Mouse (Mus musculus): ENCODE results near the gene Smco3. TPM values are rescaled to one million over a fixed set of nuclear protein-coding genes. Genes with fewer than 3 reads are reported as not detected.

Smco3 gene
- polyA plus RNA-seq, 1 experiment from 2014 or later, result 0.63 TPM

GRCm38 (mm10) chr6:136795850-136796249, 39.4 kb downstream of the Smco3 start:
- Histone ChIP-seq H3K9ac (ENCODE audit: low read length) (no peak overlapping the region), H3K4me2 (replicated peaks; ENCODE audit: low read depth) (no peak overlapping the region), H3K4me3 (ENCODE audit: low read depth, low read length) (no peak overlapping the region), H3K27me3 (ENCODE audit: control insufficient read depth, insufficient read depth, low read length) (no peaks in the 10 kb centered on the region), H3K9me3 (ENCODE audit: control insufficient read depth, low read length) (no peaks in the 10 kb centered on the region), H3K36me3 (ENCODE audit: control insufficient read depth, insufficient read depth, low read length) (no peaks in the 10 kb centered on the region), H3K27ac (replicated peaks) (no peak overlapping the region), H3K4me1 (replicated peaks; ENCODE audit: control insufficient read depth, insufficient read depth) (no peaks in the 10 kb centered on the region)
- ATAC-seq (ENCODE audit: low FRiP score, low TSS enrichment) (no peak), DNase-seq (ENCODE audit: low spot score) (no peak)
- TF ChIP-seq CTCF (IDR thresholded peaks at IDR 0.05; ENCODE audit: low read depth), result no peak
- TF ChIP-seq EP300 (optimal IDR thresholded peaks at IDR 0.05), result no peak
- WGBS, result 55% methylated on average over 6 of the region's 6 CpGs

DNA sequence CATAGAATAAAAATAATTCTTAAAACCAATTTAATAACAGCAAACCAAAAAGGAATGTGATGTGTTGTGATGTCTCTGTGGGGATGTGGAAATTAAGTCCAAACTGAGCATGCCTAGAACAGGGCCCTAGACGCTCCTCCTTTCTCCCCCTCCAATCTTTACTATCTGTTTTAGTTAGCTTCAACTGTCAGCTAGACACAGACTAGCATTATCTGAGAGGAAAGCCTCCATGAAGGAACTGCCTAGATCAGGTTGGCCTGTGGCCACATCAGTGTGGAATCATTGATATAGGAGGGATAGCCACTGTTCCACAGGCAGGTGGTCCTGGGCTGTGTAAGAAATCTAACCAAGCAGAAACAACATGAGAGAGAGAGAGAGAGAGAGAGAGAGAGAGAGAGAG, 40.1 kb downstream of the Smco3 start:
- 63% methylated on average over 1 of the region's 1 CpGs for WGBS
- Histone ChIP-seq H3K27me3 (ENCODE audit: control insufficient read depth, insufficient read depth, low read length) (no peaks in the 10 kb centered on the region), H3K9me3 (ENCODE audit: control insufficient read depth, low read length) (no peaks in the 10 kb centered on the region), H3K4me2 (replicated peaks; ENCODE audit: low read depth) (no peak overlapping the region), H3K36me3 (ENCODE audit: control insufficient read depth, insufficient read depth, low read length) (no peaks in the 10 kb centered on the region), H3K4me1 (replicated peaks; ENCODE audit: control insufficient read depth, insufficient read depth) (no peaks in the 10 kb centered on the region), H3K4me3 (ENCODE audit: low read depth, low read length) (no peak overlapping the region), H3K9ac (ENCODE audit: low read length) (no peak overlapping the region), H3K27ac (replicated peaks) (no peak overlapping the region)
- ATAC-seq (ENCODE audit: low FRiP score, low TSS enrichment), result no peak
- TF ChIP-seq CTCF (IDR thresholded peaks at IDR 0.05; ENCODE audit: low read depth) (no peak), EP300 (optimal IDR thresholded peaks at IDR 0.05) (no peak)
- DNase-seq (ENCODE audit: low spot score), result no peak

GRCm38 (mm10) chr6:136793831-136794525, 41.3 kb downstream of the Smco3 start:
- no peak for TF ChIP-seq EP300 (optimal IDR thresholded peaks at IDR 0.05)
- TF ChIP-seq CTCF (IDR thresholded peaks at IDR 0.05; ENCODE audit: low read depth), result no peak
- H3K4me2 ChIP-seq (replicated peaks; ENCODE audit: low read depth), result peak overlapping the region; percentile 62
- H3K27ac ChIP-seq (replicated peaks), result no peak overlapping the region
- H3K4me3 ChIP-seq (ENCODE audit: low read depth, low read length), result peak overlapping the region; percentile 35
- ATAC-seq (ENCODE audit: low FRiP score, low TSS enrichment), result 0 out of 2 replicates have a peak, but pooled peaks have one; percentile 25
- WGBS, result 3% methylated on average over 20 of the region's 24 CpGs
- H3K9me3 ChIP-seq (ENCODE audit: control insufficient read depth, low read length), result no peaks in the 10 kb centered on the region
- H3K4me1 ChIP-seq (replicated peaks; ENCODE audit: control insufficient read depth, insufficient read depth), result no peaks in the 10 kb centered on the region; the same call in 1 of the 2 replicates
- no peaks in the 10 kb centered on the region for H3K36me3 ChIP-seq (ENCODE audit: control insufficient read depth, insufficient read depth, low read length)
- no peaks in the 10 kb centered on the region for H3K27me3 ChIP-seq (ENCODE audit: control insufficient read depth, insufficient read depth, low read length)
- H3K9ac ChIP-seq (ENCODE audit: low read length), result peak overlapping the region; percentile 59
- DNase-seq (ENCODE audit: low spot score), result peak; percentile 53

GRCm38 (mm10) chr6:136792884-136793758, 42.1 kb downstream of the Smco3 start:
- no peaks in the 10 kb centered on the region; the same call in 1 of the 2 replicates for H3K4me1 ChIP-seq (replicated peaks; ENCODE audit: control insufficient read depth, insufficient read depth)
- H3K9ac ChIP-seq (ENCODE audit: low read length), result peak overlapping the region; percentile 59; the same call in 1 of the 2 replicates
- H3K4me2 ChIP-seq (replicated peaks; ENCODE audit: low read depth), result peak overlapping the region; percentile 62
- no peaks in the 10 kb centered on the region for H3K9me3 ChIP-seq (ENCODE audit: control insufficient read depth, low read length)
- no peak for DNase-seq (ENCODE audit: low spot score)
- ATAC-seq (ENCODE audit: low FRiP score, low TSS enrichment), result no peak
- TF ChIP-seq CTCF (IDR thresholded peaks at IDR 0.05; ENCODE audit: low read depth) (no peak), EP300 (optimal IDR thresholded peaks at IDR 0.05) (no peak)
- H3K36me3 ChIP-seq (ENCODE audit: control insufficient read depth, insufficient read depth, low read length), result no peaks in the 10 kb centered on the region
- H3K27me3 ChIP-seq (ENCODE audit: control insufficient read depth, insufficient read depth, low read length), result no peaks in the 10 kb centered on the region
- WGBS, result 42% methylated on average over 16 of the region's 16 CpGs
- H3K27ac ChIP-seq (replicated peaks), result no peak overlapping the region
- H3K4me3 ChIP-seq (ENCODE audit: low read depth, low read length), result peak overlapping the region; percentile 35

DNA sequence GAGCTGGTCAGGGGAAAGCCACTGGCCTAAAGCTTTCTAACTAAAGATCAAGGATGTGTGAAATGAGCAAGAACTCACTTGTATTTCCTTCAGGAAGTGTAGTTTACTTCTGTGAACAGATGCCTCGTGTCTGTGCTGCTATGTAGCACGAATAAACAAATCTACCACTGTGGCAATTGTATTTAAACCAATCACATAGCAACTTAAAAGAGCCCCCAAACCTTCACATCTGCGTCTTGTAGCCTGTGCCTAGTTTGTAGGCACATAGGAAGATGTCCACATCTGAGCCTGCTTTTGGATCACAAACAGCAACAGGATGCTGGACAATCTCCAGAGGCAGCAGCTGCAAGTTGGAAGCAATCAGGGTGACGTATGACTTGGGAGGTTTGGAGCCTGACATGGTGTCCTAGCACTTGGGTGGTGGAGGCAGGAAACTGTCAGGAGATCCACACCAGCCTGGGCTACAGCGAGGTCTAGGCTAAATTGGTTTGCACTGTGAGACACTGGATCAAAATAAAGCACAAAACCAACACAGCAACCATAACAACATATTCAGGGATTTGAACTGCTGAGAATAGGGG, 45.8 kb downstream of the Smco3 start:
- no peaks in the 10 kb centered on the region for H3K36me3 ChIP-seq (ENCODE audit: control insufficient read depth, insufficient read depth, low read length)
- H3K9me3 ChIP-seq (ENCODE audit: control insufficient read depth, low read length), result no peaks in the 10 kb centered on the region
- H3K4me3 ChIP-seq (ENCODE audit: low read depth, low read length), result no peak overlapping the region
- peak overlapping the region; percentile 5; the same call in 1 of the 2 replicates for H3K27ac ChIP-seq (replicated peaks)
- H3K4me1 ChIP-seq (replicated peaks; ENCODE audit: control insufficient read depth, insufficient read depth), result no peaks in the 10 kb centered on the region; the same call in 1 of the 2 replicates
- peak; percentile 68; the same call in 1 of the 2 replicates for ATAC-seq (ENCODE audit: low FRiP score, low TSS enrichment)
- no peak for DNase-seq (ENCODE audit: low spot score)
- 38% methylated on average over 5 of the region's 5 CpGs for WGBS
- no peak overlapping the region for H3K9ac ChIP-seq (ENCODE audit: low read length)
- no peaks in the 10 kb centered on the region for H3K27me3 ChIP-seq (ENCODE audit: control insufficient read depth, insufficient read depth, low read length)
- no peak for TF ChIP-seq EP300 (optimal IDR thresholded peaks at IDR 0.05)
- TF ChIP-seq CTCF (IDR thresholded peaks at IDR 0.05; ENCODE audit: low read depth), result no peak
- no peak overlapping the region for H3K4me2 ChIP-seq (replicated peaks; ENCODE audit: low read depth)
